Mouse (Mus musculus) bone marrow, adult 2 months (tissue): ENCODE measurements around the gene Mansc1.

Experiments used
- CTCF ChIP-seq: fragments of 200-500 bp; IDR thresholded peaks from 2 replicates; pipeline ENCODE4 v1.5.1; 2011; ENCODE audit warnings: low read length, control low read depth; ENCODE audit not compliant: control insufficient read depth, insufficient read depth
- POLR2A ChIP-seq: fragments of 200-500 bp; IDR thresholded peaks from 2 replicates; pipeline ENCODE4 v1.6.1; 2011; ENCODE audit warnings: low read depth, mild to moderate bottlenecking, control low read depth, low read length, borderline replicate concordance; ENCODE audit not compliant: control insufficient read depth

DNA sequence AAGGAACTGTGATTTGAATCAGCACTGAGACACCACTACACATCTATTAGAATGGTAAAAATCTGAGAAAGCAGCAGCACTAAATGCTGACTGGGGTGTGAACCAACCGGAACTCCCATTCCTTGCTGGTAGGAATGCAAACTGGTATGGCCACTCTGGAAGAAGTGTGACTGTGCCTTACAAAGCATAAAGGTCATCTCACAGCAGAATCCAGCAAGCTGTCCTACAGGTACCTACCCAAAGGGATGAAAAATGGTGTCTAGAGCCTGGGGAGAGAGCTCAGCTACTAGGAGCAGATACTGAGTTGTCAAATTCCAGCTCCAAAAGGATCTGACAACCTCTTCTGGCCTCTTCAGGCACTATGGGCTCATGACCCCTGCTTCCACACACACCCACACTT, 5.7 kb downstream of the Mansc1 start:
- TF ChIP-seq CTCF: no peak
- TF ChIP-seq POLR2A: no peak
